Mouse (Mus musculus): ENCODE data around the gene Coa7.

- no peak for TF ChIP-seq CTCF (IDR thresholded peaks at IDR 0.05; ENCODE audit: low read depth)
- no peak for TF ChIP-seq EP300 (IDR thresholded peaks at IDR 0.05; ENCODE audit: low read depth)
Observed at GRCm38 (mm10) chr4:108370409-108370808, 42.5 kb downstream of the Coa7 start.
